Mouse (Mus musculus): Measurements from ENCODE around the gene Fscn2. TPM values are rescaled to one million over a fixed set of nuclear protein-coding genes. Genes with fewer than 3 reads are reported as not detected.

Gene Fscn2
- polyA plus RNA-seq (2014; fragmentation: Nextera tagmentation; extraction: Ambion mirVana), result 0.23 and 0.57 TPM in 2 replicates

GRCm38 (mm10) chr11:120361295-120361694 is at the start of gene Fscn2:
Gene Fscn2 (plus strand): TSS chr11:120361534.
- Histone ChIP-seq H3K4me1 (ENCODE audit: insufficient read depth) (peaks cover 21% of the 10 kb centered on the region), H3K9me3 (ENCODE audit: low read depth, low read length) (no peaks in the 10 kb centered on the region), H3K9ac (no peak within 1 kb of the TSS), H3K4me2 (no peak within 1 kb of the TSS), H3K27me3 (ENCODE audit: insufficient read depth, low read length) (no peaks in the 10 kb centered on the region), H3K4me3 (ENCODE audit: low read depth, low read length) (no peak within 1 kb of the TSS), H3K27ac (ENCODE audit: low read depth) (no peak within 1 kb of the TSS), H3K36me3 (ENCODE audit: insufficient read depth) (no peaks in the 10 kb centered on the region)
- DNase-seq (no peak), ATAC-seq (ENCODE audit: insufficient read depth) (no peak)
- no peak for TF ChIP-seq CTCF (IDR thresholded peaks at IDR 0.05; ENCODE audit: low read depth)
- WGBS, result 62% methylated on average over 10 of the region's 10 CpGs

GRCm38 (mm10) chr11:120311561-120311960 is 49.8 kb upstream of the Fscn2 start:
- H3K4me2 ChIP-seq, result peak overlapping the region; percentile 75
- no peaks in the 10 kb centered on the region for H3K9me3 ChIP-seq (ENCODE audit: low read depth, low read length)
- H3K9ac ChIP-seq, result peak overlapping the region; percentile 64
- 40% methylated on average over 10 of the region's 10 CpGs for WGBS
- H3K4me3 ChIP-seq (ENCODE audit: low read depth, low read length), result peak overlapping the region; percentile 29
- H3K27me3 ChIP-seq (ENCODE audit: insufficient read depth, low read length), result peaks cover 7% of the 10 kb centered on the region; the same call in 1 of the 2 replicates
- peak; percentile 67 for DNase-seq
- no peak for TF ChIP-seq CTCF (IDR thresholded peaks at IDR 0.05; ENCODE audit: low read depth)
- no peaks in the 10 kb centered on the region for H3K36me3 ChIP-seq (ENCODE audit: insufficient read depth)
- ATAC-seq (ENCODE audit: insufficient read depth), result peak; percentile 5; the same call in 1 of the 2 replicates
- H3K4me1 ChIP-seq (ENCODE audit: insufficient read depth), result peaks cover 39% of the 10 kb centered on the region
- H3K27ac ChIP-seq (ENCODE audit: low read depth), result peak overlapping the region; percentile 97

- WGBS, result 59% methylated on average over 6 of the region's 6 CpGs
- no peaks in the 10 kb centered on the region for H3K9me3 ChIP-seq (ENCODE audit: low read depth, low read length)
- H3K27me3 ChIP-seq (ENCODE audit: insufficient read depth, low read length), result peaks cover 7% of the 10 kb centered on the region; the same call in 1 of the 2 replicates
- no peak for TF ChIP-seq CTCF (IDR thresholded peaks at IDR 0.05; ENCODE audit: low read depth)
- peak overlapping the region; percentile 97 for H3K27ac ChIP-seq (ENCODE audit: low read depth)
- H3K4me1 ChIP-seq (ENCODE audit: insufficient read depth), result peaks cover 38% of the 10 kb centered on the region
- H3K36me3 ChIP-seq (ENCODE audit: insufficient read depth), result no peaks in the 10 kb centered on the region
- no peak overlapping the region for H3K4me3 ChIP-seq (ENCODE audit: low read depth, low read length)
- peak overlapping the region; percentile 64; the same call in 1 of the 2 replicates for H3K9ac ChIP-seq
- peak; percentile 9 for DNase-seq
- ATAC-seq (ENCODE audit: insufficient read depth), result no peak
- peak overlapping the region; percentile 75 for H3K4me2 ChIP-seq
Measured at GRCm38 (mm10) chr11:120312069-120312468, 49.3 kb upstream of the Fscn2 start.

DNA sequence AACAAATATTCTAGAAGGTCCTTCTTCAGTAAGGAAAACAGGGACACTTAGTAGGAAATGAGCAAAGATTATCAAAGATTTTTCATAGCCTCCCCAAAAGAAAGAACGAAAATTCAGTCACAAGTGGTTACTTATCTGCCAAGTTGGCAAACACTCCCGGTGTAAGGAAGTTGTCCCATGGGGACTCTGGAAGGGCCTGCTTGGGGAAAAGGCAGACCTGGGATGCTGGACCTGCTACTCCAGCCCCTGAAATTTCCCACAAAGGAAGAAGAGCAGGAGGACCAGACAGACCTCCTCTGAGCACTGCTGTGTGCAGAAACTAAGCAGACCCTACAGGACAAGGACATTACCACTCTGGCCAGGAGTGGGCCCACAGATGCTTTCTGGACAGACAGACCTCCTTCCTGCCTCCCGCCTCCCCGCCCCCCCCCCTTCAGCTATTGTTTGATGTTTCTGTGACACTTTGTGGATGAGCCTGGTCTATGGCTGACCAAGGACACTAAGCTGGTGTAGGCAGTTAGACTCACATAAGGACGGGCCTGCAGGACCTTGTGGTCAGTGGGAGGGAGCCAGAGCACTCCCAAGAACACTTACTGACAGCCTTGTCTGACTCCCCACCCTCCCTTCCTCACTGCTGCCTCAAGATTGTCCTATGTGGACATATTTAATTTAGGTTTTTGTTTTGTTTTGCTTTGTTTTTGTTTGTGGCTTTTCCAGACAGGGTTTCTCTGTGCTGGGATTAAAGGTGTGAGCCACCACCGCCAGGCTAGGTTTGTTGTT is 47.2 kb upstream of the Fscn2 start:
- no peaks in the 10 kb centered on the region for H3K36me3 ChIP-seq (ENCODE audit: insufficient read depth)
- 46% methylated on average over 6 of the region's 6 CpGs for WGBS
- H3K27ac ChIP-seq (ENCODE audit: low read depth), result peak overlapping the region; percentile 71
- H3K9ac ChIP-seq, result no peak overlapping the region
- H3K4me1 ChIP-seq (ENCODE audit: insufficient read depth), result peaks cover 34% of the 10 kb centered on the region
- peaks cover under 1% of the 10 kb centered on the region; the same call in 1 of the 2 replicates for H3K27me3 ChIP-seq (ENCODE audit: insufficient read depth, low read length)
- H3K4me3 ChIP-seq (ENCODE audit: low read depth, low read length), result no peak overlapping the region
- no peak overlapping the region for H3K4me2 ChIP-seq
- TF ChIP-seq CTCF (IDR thresholded peaks at IDR 0.05; ENCODE audit: low read depth), result no peak
- no peak for ATAC-seq (ENCODE audit: insufficient read depth)
- peak; percentile 23 for DNase-seq
- no peaks in the 10 kb centered on the region for H3K9me3 ChIP-seq (ENCODE audit: low read depth, low read length)

DNA sequence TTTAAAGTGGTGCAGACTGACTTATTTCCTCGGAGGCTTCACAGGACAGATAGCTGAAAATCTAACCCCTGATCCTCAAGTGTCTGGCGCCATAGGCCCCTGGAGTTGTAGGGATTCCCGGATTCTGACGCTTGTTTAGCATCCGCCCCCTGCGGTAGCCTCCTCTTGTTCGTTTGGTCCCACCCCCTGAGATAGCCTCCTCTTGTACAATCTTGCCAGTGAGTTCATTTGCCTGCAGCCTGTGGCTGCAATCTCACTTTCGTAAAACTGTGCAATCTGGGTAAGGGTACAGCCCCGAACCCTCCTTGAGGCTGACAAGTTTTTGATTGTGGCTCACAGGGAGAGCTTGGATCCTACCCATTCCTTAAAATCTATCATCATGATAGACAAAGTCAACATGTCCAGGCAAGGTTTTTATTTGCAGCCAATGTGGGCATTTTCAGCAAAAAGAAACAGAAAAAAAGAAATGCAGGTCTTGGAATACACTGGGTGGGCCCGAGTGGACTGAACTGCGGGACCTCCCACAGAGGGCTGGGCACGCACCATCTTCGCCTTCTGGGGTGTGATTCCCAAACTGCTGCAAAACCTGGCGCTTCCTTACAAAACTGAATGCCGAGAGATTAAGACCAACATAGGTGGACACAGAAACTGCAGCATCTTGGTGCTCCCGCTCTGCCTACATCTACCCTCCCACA is 46.5 kb upstream of the Fscn2 start:
- Histone ChIP-seq H3K9me3 (ENCODE audit: low read depth, low read length) (no peaks in the 10 kb centered on the region), H3K4me2 (peak overlapping the region; percentile 89), H3K27me3 (ENCODE audit: insufficient read depth, low read length) (no peaks in the 10 kb centered on the region), H3K9ac (peak overlapping the region; percentile 83), H3K27ac (ENCODE audit: low read depth) (peak overlapping the region; percentile 99), H3K4me1 (ENCODE audit: insufficient read depth) (peaks cover 34% of the 10 kb centered on the region), H3K4me3 (ENCODE audit: low read depth, low read length) (peak overlapping the region; percentile 59), H3K36me3 (ENCODE audit: insufficient read depth) (no peaks in the 10 kb centered on the region)
- DNase-seq (peak; percentile 35), ATAC-seq (ENCODE audit: insufficient read depth) (no peak)
- 39% methylated on average over 16 of the region's 16 CpGs for WGBS
- TF ChIP-seq CTCF (IDR thresholded peaks at IDR 0.05; ENCODE audit: low read depth), result no peak

DNA sequence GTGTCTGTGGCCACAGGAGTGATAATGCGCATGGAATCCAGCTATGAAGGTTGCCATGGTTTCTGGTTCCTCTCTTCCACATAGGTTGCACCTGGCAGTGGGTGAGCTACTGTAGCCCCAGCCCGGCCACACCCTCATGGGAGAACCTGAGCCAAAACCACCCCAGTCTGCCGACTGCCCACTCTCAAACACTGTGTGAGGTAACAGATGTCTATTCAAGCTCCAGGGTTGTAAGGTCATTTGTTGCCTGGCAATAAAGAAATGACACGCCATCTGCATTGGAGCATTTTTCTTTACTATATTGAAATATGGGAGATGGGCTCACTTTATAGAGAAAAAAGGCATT is 45.9 kb upstream of the Fscn2 start:
- Histone ChIP-seq H3K36me3 (ENCODE audit: insufficient read depth) (no peaks in the 10 kb centered on the region), H3K9me3 (ENCODE audit: low read depth, low read length) (no peaks in the 10 kb centered on the region), H3K4me1 (ENCODE audit: insufficient read depth) (peaks cover 31% of the 10 kb centered on the region), H3K27me3 (ENCODE audit: insufficient read depth, low read length) (no peaks in the 10 kb centered on the region), H3K9ac (peak overlapping the region; percentile 83), H3K4me3 (ENCODE audit: low read depth, low read length) (peak overlapping the region; percentile 59), H3K27ac (ENCODE audit: low read depth) (peak overlapping the region; percentile 99), H3K4me2 (peak overlapping the region; percentile 89)
- no peak for TF ChIP-seq CTCF (IDR thresholded peaks at IDR 0.05; ENCODE audit: low read depth)
- ATAC-seq (ENCODE audit: insufficient read depth), result no peak
- DNase-seq, result peak; percentile 44
- WGBS, result 31% methylated on average over 4 of the region's 4 CpGs

All from lung, embryonic 14.5 days (tissue).